Mouse (Mus musculus): ENCODE data around the gene Paox. TPM values are rescaled to one million over a fixed set of nuclear protein-coding genes. Genes with fewer than 3 reads are reported as not detected.
"Not testable (repeated sequence)": the region's sequence is repeated elsewhere in the genome, so short reads cannot be mapped to it uniquely, and the experiment has no call there.

The Paox gene
- total RNA-seq, 2 experiments from 2014 or later: 3.1 to 3.7 TPM

DNA sequence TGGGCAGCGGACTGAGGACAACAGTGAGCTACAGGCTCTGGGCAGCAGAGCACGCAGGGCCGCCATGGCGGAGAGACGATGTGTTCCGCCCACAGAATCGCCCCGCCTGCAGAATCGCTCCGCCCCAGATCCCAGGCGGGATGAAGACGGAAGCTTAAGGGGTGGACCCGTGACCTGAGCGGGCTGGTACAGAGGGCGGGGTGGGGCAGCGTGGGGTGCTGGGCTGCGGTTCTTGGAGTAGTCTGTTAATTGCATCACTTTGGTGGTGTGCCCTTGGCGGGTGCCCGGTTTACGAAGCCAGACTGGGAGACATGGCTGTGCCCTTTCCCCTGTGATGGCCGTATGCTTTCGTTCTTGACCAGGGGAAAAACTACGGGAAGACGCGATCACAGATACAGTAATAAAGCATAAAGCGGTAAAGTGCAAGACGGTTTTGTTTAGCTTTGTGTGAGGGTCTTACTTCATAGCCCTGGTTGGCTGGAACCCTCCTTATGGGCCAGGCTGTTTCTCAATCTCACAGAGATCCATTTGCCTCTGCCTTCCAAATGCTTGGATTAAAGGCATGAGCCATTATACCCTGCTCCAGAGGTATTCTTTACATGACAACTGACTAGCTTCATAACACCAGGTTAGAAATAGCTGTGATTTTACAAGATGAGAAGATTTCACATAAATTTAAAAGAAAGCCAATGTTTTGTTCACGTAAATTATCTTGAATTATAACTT, 893 bp downstream of the Paox start, which contains the start of gene Echs1:
Echs1 (minus strand) TSS at position 148 of the 726 bp plus-strand sequence.
- DNase-seq: peak; percentile 85 to 89
- intact Hi-C loops (cut with DNase I): no loop called here

DNA sequence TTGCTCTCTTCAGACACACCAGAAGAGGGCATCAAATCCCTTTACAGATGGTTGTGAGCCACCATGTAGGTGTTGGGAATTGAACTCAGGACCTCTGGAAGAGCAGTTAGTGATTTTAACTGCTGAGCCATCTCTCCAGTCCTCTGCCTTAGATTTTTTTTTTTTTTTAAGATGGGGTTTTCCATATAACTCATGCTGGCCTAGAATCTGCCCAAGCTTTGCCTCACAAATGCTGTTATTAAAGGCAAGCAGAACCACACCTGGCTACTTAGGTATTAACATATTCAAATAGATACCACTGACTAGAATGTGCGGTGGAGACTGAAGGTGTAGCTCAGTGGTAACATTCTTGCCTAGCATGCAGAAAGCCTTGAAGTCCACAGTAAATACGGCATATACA, 4.9 kb downstream of the Paox start:
- intact Hi-C loops (cut with DNase I): no loop called here
- DNase-seq: no peak

DNA sequence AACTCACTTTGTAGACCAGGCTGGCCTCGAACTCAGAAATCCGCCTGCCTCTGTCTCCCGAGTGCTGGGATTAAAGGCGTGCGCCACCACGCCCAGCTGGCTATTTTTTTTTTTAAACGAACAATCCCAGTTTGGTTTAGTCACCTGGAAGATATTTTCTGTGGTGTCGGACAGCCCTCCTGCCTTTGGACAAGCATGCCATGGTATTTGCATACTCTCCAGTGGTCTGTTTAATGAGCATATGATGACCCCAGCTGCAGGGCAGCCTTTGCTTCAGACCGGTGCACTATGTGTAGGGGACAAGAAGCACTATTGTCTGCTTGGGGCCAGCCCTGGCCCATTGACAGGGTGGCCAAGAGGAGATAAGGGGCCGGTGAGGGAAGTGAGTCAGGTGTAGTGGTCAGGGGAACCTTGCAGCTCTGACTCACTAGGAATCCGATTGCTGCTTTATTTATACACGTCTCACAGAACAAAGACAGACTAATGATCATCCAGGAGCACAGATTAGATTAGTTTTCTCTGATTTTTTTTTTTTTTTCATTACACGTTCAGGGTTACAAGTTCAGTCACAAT, 5.8 kb downstream of the Paox start:
- DNase-seq: no peak
- intact Hi-C loops (cut with DNase I): no loop called here

DNA sequence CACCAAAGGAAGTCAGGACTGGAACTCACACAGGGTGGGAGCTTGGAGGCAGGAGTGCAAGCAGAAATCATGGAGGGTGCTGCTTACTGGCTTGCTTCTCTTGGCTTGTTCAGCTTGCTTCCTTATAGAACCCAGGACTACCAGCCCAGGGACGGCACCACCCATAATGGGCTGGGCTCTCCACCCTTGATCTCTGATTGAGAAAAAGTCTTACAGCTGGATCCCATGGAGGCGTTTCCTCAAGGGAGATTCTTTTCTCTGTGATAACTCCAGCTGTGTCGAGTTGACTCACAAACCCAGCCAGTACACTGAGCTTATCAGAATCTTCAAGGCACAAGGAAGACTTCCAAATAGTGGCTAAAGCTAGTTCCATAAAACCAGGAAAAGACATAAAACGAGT, 7.2 kb downstream of the Paox start:
- DNase-seq: no peak
- intact Hi-C loops (cut with DNase I): no loop called here

DNA sequence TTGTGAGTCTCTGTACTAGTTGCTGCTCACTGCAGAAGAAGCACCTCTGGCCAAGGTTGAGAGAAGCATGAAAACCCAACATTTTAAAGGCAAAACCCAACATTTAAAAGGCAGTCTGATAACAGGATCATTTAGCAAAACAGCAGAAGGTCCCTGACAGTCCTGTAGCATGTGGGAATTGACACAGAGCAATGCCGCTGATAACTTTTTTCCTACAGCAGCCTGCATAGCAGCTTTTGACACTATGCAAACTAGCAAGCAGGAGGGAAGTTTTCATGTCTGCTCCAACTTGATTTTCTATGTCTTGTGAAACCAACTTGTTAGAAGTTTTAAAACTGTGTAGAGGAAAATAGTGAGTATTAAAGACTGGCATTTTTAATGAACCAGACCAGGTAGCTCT, 8.8 kb downstream of the Paox start:
- intact Hi-C loops (cut with DNase I): no loop called here
- DNase-seq: no peak

DNA sequence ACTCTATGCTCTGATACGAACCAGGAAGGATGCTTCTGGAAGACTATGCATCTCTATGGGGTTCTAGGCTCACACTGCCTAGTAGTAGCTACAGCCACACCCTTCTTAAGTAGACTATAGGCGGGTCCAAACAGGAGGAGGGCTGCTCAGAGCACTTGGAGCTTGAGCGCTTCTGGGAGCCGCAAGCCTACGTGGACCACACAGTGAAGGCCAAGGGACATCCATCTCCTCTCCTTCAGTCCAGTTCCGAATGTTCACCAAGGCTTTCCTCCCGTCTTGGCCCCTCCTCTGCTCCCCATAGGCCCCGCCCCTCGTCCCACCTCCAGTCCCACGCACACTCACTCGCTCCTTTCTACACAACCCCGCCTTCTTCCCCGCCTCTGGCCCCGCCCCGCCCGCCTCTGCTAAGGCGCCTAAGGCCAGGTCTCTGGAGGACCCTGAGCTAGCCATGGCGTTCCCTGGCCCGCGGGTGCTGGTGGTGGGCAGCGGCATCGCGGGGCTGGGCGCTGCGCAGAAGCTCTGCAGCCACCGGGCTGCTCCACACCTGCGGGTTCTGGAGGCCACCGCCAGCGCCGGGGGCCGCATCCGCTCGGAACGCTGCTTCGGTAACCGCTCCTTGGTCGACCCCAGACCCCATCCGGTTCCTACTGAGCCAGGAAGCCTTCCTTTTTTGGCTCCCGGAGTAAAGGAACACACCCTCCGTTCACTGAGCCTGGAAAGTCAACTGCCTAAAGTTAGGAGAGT, 9.9 kb downstream of the Paox start:
- peak; percentile 91 to 95 for DNase-seq
- intact Hi-C loops (cut with DNase I): no loop called here

DNA sequence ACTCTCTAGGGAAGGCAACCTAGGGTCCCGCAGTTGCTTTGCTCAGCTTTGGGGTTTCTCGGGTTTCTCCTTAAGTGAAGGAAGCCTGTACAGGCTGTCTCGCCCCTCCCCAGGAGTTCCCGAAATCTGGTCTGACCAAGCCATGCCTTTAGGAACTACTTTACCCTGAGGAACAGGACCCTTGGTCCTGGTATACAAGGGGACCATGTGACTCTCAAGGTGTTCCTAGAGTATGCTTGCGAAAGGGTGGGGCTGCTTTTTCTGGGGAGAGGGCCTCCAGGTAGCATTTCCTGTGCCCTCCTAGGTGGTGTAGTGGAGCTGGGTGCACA, 10.4 kb downstream of the Paox start:
- intact Hi-C loops (cut with DNase I): no loop called here
- no peak for DNase-seq

DNA sequence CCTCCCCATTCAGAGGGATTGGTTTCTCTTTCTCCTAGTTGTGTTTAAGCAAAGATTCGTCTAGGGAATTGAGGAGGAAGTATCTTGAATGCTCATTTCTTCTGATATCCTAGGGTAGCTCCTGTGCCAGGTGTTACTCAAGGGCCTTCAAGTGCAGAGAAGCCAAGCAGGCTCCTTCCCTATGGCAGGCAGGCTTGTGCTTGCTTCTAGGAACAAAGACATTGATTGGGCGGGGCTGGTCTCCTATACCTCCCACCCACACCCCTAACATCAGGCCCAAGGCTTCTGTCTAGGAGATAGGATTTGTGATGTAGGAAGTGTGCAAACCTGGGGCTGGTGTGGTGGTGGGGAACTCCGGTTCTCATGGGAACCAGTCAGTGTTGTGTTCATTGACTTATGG, 11.3 kb downstream of the Paox start:
- intact Hi-C loops (cut with DNase I): no loop called here
- DNase-seq: no peak

DNA sequence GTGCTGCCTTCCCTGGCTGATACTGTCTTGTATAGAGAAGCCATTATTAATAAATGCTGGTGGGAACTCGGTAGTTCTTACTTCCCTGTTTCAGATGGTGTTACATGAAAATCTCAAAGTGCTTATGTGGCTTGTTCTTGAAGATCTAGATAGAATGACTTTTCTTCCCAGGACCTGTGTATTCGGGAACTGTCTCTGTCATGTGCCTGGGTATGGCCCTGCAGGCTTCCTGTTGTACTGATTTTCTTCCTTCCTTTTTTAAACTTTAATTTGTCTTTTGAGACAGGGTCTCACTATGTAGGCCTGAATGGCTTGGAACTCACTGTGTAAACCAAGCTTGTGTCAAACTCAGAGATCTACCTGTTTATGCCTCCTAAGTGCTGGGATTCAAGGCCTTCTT, 12.3 kb downstream of the Paox start:
- DNase-seq: no peak
- intact Hi-C loops (cut with DNase I): no loop called here

DNA sequence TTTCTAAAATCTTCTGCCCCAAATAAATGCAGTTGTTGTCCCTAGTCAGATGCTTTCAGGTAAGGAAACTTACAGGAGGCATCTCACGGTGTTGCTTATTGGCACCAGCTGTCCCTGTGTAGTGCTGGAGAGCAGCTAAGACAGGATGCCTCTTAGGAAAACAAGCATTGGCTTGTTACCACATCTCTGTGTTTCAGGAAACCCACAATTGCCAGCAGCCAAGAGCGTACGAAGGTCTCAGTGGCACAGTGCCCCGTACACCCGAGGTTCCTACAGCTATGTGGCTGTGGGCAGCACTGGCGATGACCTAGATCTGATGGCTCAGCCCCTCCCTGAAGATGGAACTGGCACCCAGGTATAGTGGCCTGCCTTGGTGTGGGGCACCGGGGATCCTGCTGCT, 16.6 kb downstream of the Paox start:
- intact Hi-C loops (cut with DNase I); DNase-seq: not testable (repeated sequence)

DNA sequence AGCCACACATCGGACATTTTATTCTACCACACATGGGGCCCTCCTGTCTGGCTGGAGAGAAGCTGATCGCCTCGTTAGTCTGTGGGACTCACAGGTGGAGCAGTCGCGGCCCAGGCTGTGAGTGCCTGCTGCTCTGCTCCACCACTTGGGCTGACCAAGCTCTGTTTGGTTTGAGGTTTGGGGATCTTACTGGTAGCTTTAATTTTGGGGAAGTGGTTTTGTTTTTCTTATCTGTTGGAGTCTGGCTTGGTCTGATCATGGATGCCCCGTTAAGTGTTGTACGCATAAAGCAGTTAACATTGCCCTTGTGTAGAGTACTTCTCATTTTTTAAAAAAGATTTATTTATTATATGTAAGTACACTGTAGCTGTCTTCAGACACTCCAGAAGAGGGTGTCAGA, 18.4 kb downstream of the Paox start:
- DNase-seq; intact Hi-C loops (cut with DNase I): not testable (repeated sequence)

DNA sequence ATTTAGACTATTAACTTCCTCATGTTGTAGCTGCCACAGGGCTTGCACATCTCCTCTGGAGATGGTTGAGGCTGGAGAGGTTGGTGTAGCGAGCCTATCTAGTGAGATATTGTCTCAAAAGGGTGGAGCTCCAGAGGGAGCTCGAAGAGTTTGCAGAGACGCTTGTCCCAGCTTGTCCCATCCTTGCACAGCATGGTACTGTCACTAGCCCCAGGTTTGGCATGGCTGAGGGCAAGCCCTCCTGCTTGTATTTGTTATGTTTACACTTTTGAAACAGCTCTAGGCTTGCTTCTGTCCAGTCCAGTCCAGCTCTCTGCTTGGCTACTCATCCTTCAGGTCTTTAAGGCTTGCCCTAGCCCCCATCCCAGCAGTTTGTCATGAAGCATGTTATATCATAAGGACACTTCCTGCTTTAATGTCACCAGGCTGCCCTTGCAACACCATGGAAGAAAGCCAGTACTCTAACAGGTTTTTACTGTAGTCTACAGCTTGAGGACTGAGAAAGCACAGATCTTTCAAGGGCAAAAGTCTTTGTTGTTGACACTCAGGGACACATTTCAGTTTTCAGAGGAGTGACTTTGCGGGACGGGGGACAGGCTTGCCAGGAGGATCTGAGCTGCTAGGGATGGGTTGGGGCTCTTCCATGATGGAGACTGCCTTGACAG, 19.6 kb downstream of the Paox start:
- DNase-seq: no peak
- intact Hi-C loops (cut with DNase I): no loop called here

DNA sequence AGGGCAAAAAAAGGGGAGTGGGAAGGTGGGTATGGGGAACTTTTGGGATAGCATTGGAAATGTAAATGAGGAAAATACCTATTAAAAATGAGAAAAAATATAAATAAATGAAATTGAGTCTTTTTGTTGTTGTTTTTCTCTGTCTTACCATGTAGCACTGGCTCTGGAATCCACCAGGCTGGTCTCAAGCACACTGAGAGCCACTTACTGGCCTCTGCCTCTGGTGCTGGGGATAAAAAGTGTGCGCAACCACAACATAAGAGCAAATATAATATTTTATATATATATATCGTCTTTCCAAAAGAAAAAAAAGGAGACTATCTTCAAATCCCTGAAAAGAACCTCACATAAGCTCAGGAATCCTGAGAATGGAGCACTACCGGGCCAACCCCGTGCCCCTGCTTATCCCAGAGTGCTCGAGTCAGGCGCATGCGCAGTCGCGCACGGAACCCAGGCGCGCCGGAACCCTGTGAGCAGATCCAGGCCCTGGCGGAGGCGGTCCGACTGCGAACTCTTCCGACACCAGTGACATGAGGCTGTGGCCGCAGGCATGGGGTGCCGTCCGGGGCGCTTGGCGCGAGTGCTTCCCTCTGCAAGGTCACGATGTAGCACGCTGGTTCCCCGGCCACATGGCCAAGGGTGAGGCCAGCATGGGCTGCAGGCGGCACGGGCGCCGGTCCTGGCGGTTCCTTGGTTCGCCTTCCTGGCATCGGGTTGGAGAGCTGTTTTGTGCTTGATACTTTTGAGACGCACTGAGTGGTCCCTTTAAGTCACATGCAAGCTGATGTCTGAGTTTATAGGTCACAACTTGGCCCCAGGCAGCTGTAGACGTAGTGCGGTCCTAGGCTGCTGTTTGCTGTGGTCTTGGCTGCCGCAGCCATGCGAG, 21.8 kb downstream of the Paox start, which contains the start of gene Mtg1:
Mtg1 (plus strand) TSS at position 430 of the 886 bp plus-strand sequence.
- intact Hi-C loops (cut with DNase I): no loop called here
- DNase-seq: peak; percentile 93 to 99

DNA sequence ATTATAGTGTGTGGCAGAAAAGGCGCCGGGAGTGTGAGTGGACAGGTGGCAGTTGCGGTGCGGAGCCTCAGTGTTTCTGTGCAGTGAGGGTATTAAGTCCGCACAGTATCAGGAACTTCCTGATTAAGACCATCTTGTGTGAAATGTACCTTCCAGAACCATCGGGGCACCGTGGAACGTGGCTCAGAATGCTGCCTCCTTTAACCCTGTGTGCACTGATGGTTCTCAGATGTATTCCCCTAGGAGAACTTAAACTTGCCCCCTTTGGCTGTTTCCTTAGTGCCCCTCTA, 22.4 kb downstream of the Paox start:
- intact Hi-C loops (cut with DNase I): no loop called here
- DNase-seq: no peak

DNA sequence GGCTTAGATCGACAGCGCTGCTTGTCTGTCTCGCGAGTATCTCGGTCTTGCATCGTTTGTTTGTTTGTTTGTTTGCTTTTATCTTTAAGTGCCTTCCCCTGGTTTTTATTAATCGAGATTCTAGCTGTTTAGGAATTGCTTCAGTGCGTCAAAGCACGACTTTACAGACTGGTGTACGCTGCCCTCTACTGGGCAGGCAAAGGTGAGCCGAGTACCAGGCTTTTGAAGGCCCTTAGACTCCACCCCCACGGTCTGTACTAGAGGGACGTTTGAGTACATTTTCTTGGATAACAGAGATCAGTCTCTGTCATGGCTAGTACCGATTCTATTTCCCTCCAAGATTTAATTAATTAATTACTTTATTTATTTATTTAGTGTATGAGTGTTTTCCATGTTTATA, 25.8 kb downstream of the Paox start:
- intact Hi-C loops (cut with DNase I): loop anchor here (1.0 to 5.0 kb wide), 2 partner anchors 63 to 164 kb away; partner anchors contain the start of gene 6430531B16Rik
- DNase-seq: peak in 1 of 2 experiments; percentile 48

DNA sequence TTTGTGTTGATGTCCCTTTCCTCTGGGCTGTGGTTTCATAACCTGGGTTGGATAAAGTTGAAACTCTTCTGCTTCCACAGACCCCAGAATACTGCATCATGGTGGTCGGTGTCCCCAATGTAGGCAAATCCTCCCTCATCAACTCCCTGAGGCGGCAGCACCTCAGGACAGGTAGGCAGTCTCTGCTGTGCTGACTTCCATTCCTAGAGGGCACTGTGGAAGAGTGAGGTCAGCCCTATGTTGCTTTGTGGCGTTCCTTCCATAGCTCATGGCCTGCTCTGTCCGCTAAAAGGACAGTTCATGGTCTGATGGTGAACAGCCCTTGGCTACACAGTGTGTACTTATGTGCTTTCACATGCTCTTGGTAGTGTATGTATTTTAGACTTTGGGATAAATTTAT, 29.0 kb downstream of the Paox start:
- intact Hi-C loops (cut with DNase I): loop anchor here (5.0 kb wide), 1 partner anchor 167 kb away; the partner anchor contains the start of gene 6430531B16Rik
- DNase-seq: no peak

DNA sequence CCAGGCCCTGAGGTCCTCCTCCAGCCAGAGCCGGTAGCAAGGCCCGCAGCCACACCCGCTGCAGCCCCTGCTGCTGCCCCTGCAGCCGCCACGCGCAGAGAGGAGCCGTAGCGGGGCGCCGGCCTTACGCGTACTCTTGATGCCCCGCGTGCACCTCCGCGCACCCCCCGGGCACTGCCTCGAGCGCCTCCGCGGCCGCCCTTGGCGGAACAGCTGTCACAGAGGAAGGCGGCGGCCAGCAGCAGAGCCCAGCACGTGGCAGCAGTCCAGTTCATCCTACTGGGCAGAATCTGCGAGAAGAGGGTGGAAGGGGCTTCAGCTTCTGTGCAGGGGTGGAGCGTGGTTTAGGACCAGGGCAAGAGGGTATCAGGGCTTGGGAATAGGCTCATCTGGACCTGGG, 37.8 kb downstream of the Paox start:
- intact Hi-C loops (cut with DNase I): no loop called here

DNA sequence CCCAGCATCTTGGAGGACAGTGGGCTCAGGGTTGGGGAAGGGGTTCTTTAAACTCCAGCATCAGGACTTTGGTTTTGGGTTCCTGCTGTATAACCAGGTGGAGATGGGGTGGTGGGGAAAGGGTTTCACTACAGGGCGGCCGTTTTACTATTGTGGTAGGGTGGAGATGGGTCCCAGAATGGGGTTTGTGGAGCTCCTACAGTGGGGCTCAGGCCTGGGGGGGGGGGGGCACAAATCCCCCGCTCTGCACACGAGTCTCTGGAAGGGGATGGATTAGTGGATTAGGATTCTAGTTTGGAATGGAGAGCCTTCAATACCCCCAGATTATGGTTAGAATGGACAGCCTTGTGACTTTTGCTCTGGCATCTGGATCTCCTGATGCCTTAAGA, 38.2 kb downstream of the Paox start:
- DNase-seq: no peak
- intact Hi-C loops (cut with DNase I): no loop called here

More for the DNA sequence above, 37.8 kb downstream of the Paox start:
- DNase-seq: no peak

DNA sequence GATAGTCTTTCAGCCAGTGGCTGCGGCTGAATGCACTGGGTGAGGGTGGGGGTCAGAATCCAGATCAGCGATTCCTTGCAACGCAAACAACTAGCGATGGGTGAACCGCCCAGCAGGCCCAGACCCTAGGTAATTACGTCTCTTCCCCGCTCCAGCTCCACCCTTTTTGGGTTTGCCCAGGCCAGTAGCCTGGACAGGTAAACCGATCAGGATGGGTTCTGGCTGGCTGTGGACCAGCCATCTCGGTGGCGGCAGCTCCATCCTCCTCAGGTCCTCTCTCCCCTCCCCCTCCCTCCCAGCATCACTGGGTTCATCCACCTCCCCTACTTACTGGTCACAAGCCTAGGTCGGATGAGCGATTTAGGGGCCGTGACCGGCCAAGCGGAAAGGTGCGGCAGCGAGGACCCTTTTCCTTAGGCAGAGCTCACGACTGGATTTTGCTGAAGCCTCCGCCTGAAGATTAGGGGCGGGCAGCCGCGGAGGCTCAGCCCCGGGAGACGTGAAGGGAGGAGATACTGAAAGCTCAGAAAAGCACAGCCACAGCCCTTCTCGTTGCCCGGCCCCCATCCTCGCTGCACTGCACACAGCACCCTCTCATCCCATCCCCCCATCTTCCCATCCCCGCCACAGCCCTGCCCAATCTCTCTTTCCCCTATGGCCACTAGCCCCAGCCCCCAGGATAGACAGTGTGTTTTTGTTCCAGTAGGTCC, 38.8 kb downstream of the Paox start, which contains the start of gene Sprn:
Sprn (minus strand) TSS at position 660 of the 710 bp plus-strand sequence.
- intact Hi-C loops (cut with DNase I): no loop called here
- no peak for DNase-seq

DNA sequence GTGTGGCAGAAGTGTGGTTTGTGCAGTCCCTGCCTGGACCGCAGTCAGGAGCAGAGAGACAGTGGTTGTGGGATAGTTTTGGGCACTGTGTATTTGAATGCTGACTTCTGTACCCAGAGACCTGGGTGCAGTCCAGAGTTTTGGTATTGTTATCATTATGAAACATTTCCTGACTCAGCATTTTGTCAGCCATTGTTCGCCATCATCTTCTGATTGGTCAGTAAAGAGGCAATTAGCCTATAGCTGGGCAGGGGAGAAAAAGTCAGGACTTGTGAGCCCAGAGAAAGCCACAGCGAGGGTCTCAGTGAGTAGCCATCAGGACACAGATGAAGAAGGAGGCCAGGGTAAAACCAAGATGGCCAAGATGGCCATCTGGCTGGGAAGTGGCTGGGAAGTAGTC, 44.8 kb downstream of the Paox start:
- intact Hi-C loops (cut with DNase I): no loop called here
- no peak for DNase-seq

All from gastrocnemius, postnatal 36 days (tissue).